Mouse (Mus musculus) heart, embryonic 14.5 days (tissue): ENCODE measurements around the gene Bloc1s6. TPM values are rescaled to one million over a fixed set of nuclear protein-coding genes. Genes with fewer than 3 reads are reported as not detected.

Source experiments
- ATAC-seq: fragments of 200-750 bp; cut with Nextera tagmentation; 2 replicates; pipeline ENCODE4 v1.8.0; 2017; ENCODE audit warnings: low read depth, moderate TSS enrichment; ENCODE audit not compliant: insufficient number of reproducible peaks, insufficient read depth, low FRiP score
- H3K27ac ChIP-seq, 2 experiments: fragments of 200-500 bp in 1 of 2; fragments of 300-500 bp in 1 of 2; sonication (generic) in 1 of 2; replicated peaks in 1 of 2; 2 replicates each; pipeline ENCODE4 v1.5.1; 2012 to 2014; ENCODE audit warnings: low read depth in 2 of 2, low read length in 2 of 2, control low read depth in 1 of 2, mild to moderate bottlenecking in 1 of 2, mixed read lengths in 1 of 2; ENCODE audit not compliant: control insufficient read depth in 1 of 2, insufficient read depth in 1 of 2
- H3K27me3 ChIP-seq: fragments of 300-500 bp; sonication (generic); 2 replicates; pipeline ENCODE4 v1.6.1; 2014; ENCODE audit warnings: mild to moderate bottlenecking, low read length, control low read depth; ENCODE audit not compliant: control insufficient read depth, insufficient read depth
- H3K36me3 ChIP-seq: fragments of 300-500 bp; sonication (generic); 2 replicates; pipeline ENCODE4 v1.6.1; 2014; ENCODE audit warnings: mild to moderate bottlenecking, control low read depth, low read length, mixed read lengths; ENCODE audit not compliant: control insufficient read depth, insufficient read depth
- H3K4me1 ChIP-seq, 2 experiments: fragments of 200-500 bp in 1 of 2; fragments of 300-500 bp in 1 of 2; sonication (generic) in 1 of 2; 2 replicates each; pipeline ENCODE4 v1.6.1; 2012 to 2014; ENCODE audit warnings: low read length in 2 of 2, control low read depth in 1 of 2, mixed read lengths in 1 of 2; ENCODE audit not compliant: control insufficient read depth in 2 of 2, insufficient read depth in 2 of 2
- H3K4me2 ChIP-seq: fragments of 300-500 bp; sonication (generic); 2 replicates; pipeline ENCODE4 v1.6.1; 2014; ENCODE audit warnings: mild to moderate bottlenecking, low read length
- H3K4me3 ChIP-seq, 2 experiments: fragments of 200-500 bp in 1 of 2; fragments of 300-500 bp in 1 of 2; sonication (generic) in 1 of 2; 2 replicates each; pipeline ENCODE4 v1.5.1; 2012 to 2014; ENCODE audit warnings: low read length in 2 of 2, mild to moderate bottlenecking in 2 of 2, control low read depth in 1 of 2, low read depth in 1 of 2, moderate library complexity in 1 of 2; ENCODE audit not compliant: control insufficient read depth in 1 of 2, insufficient read depth in 1 of 2
- H3K9ac ChIP-seq: fragments of 300-500 bp; sonication (generic); 2 replicates; pipeline ENCODE4 v1.6.1; 2014; ENCODE audit warnings: mild to moderate bottlenecking, low read length
- H3K9me3 ChIP-seq: fragments of 300-500 bp; sonication (generic); 2 replicates; pipeline ENCODE4 v1.6.1; 2016; ENCODE audit warnings: low read length, control low read depth; ENCODE audit not compliant: control insufficient read depth
- WGBS: fragments of 180-500 bp; shearing (Covaris S2); extraction: QIAGEN DNeasy Blood & Tissue Kit; methylation state at CpG from one replicate; pipeline ENCODE4 v1.1.7; 2014; 5-methylcytosine and 5-hydroxymethylcytosine counted together
- polyA plus RNA-seq: library from polyadenylated mRNA; unstranded; fragments of >200 nt; fragmentation: Nextera tagmentation; extraction: Ambion mirVana; gene quantifications from 2 replicates; pipeline ENCODE4 v1.2.1, GENCODE M21; 2014

Gene Bloc1s6
- polyA plus RNA-seq = 31.3 and 33.5 TPM in 2 replicates

GRCm38 (mm10) chr2:122737894-122738830 lies at the start of gene Bloc1s6:
Bloc1s6 (plus strand) TSS chr2:122738503.
- 2% methylated on average over 48 of the region's 59 CpGs for WGBS

GRCm38 (mm10) chr2:122697526-122697925 lies 40.8 kb upstream of the Bloc1s6 start:
- no peak overlapping the region for H3K4me2 ChIP-seq
- H3K27ac ChIP-seq = no peak overlapping the region
- no peaks in the 10 kb centered on the region for H3K36me3 ChIP-seq
- H3K9ac ChIP-seq = no peak overlapping the region
- no peaks in the 10 kb centered on the region for H3K27me3 ChIP-seq
- 74% methylated on average over 2 of the region's 2 CpGs for WGBS
- H3K9me3 ChIP-seq = no peaks in the 10 kb centered on the region
- H3K4me3 ChIP-seq = no peak overlapping the region
- no peak for ATAC-seq
- peaks cover 0 to 11% of the 10 kb centered on the region in 2 experiments; a peak in 2 of 4 replicates for H3K4me1 ChIP-seq

More at GRCm38 (mm10) chr2:122737894-122738830, at the start of gene Bloc1s6:
- peak within 1 kb of the TSS; percentile 74 for H3K4me2 ChIP-seq
- peak within 1 kb of the TSS; percentile 97 for H3K9ac ChIP-seq
- peak within 1 kb of the TSS; percentile 80 to 93 for H3K4me3 ChIP-seq
- peak; percentile 91 for ATAC-seq
- no peaks in the 10 kb centered on the region for H3K9me3 ChIP-seq
- peak within 1 kb of the TSS; percentile 87 to 93 for H3K27ac ChIP-seq
- H3K36me3 ChIP-seq = no peaks in the 10 kb centered on the region
- 0 out of 2 replicates have a peak, but pooled peaks cover 2% of the 10 kb centered on the region for H3K27me3 ChIP-seq
- peaks cover 0 to 10% of the 10 kb centered on the region in 2 experiments; a peak in 2 of 4 replicates for H3K4me1 ChIP-seq

- H3K36me3 ChIP-seq = no peaks in the 10 kb centered on the region
- H3K9ac ChIP-seq = peak overlapping the region; percentile 85
- no peaks in the 10 kb centered on the region for H3K9me3 ChIP-seq
- peaks cover 0 to 11% of the 10 kb centered on the region in 2 experiments; a peak in 2 of 4 replicates for H3K4me1 ChIP-seq
- H3K27me3 ChIP-seq = no peaks in the 10 kb centered on the region
- 68% methylated on average over 8 of the region's 8 CpGs for WGBS
- peak overlapping the region; percentile 88 for H3K4me2 ChIP-seq
- ATAC-seq = no peak
- peak overlapping the region in 1 of 2 experiments; percentile 79; a peak in 2 of 4 replicates for H3K4me3 ChIP-seq
- H3K27ac ChIP-seq = no peak overlapping the region
These were observed 37.3 kb upstream of the Bloc1s6 start for GRCm38 (mm10) chr2:122701012-122701411.

GRCm38 (mm10) chr2:122701871-122702180 lies 36.5 kb upstream of the Bloc1s6 start:
- no peak; the same call in 1 of the 2 replicates for ATAC-seq
- H3K9me3 ChIP-seq = no peaks in the 10 kb centered on the region
- no peaks in the 10 kb centered on the region for H3K27me3 ChIP-seq
- WGBS = 1% methylated on average over 15 of the region's 15 CpGs
- H3K27ac ChIP-seq = peak overlapping the region; percentile 43 to 69
- peak overlapping the region; percentile 85 for H3K9ac ChIP-seq
- peaks cover 0 to 11% of the 10 kb centered on the region in 2 experiments; a peak in 2 of 4 replicates for H3K4me1 ChIP-seq
- peak overlapping the region; percentile 88 for H3K4me2 ChIP-seq
- H3K36me3 ChIP-seq = no peaks in the 10 kb centered on the region
- peak overlapping the region; percentile 65 to 79 for H3K4me3 ChIP-seq

GRCm38 (mm10) chr2:122702181-122703036 lies 35.9 kb upstream of the Bloc1s6 start, which contains the start of gene Slc30a4:
Slc30a4 (minus strand) TSS chr2:122702663.
- no peaks in the 10 kb centered on the region for H3K9me3 ChIP-seq
- peaks cover 0 to 11% of the 10 kb centered on the region in 2 experiments; a peak in 2 of 4 replicates for H3K4me1 ChIP-seq
- H3K27ac ChIP-seq = peak within 1 kb of the TSS; percentile 43 to 69
- ATAC-seq = peak; percentile 99
- peak within 1 kb of the TSS; percentile 65 to 79 for H3K4me3 ChIP-seq
- no peaks in the 10 kb centered on the region for H3K36me3 ChIP-seq
- H3K9ac ChIP-seq = peak within 1 kb of the TSS; percentile 85
- no peaks in the 10 kb centered on the region for H3K27me3 ChIP-seq
- H3K4me2 ChIP-seq = peak within 1 kb of the TSS; percentile 88
- under 1% methylated on average over 84 of the region's 111 CpGs for WGBS

GRCm38 (mm10) chr2:122704572-122704971 lies 33.7 kb upstream of the Bloc1s6 start:
- Histone ChIP-seq H3K27ac (no peak overlapping the region), H3K4me3 (no peak overlapping the region), H3K9ac (no peak overlapping the region), H3K4me2 (no peak overlapping the region), H3K9me3 (no peaks in the 10 kb centered on the region), H3K36me3 (no peaks in the 10 kb centered on the region), H3K4me1 (peaks cover 0 to 11% of the 10 kb centered on the region in 2 experiments; a peak in 3 of 4 replicates), H3K27me3 (no peaks in the 10 kb centered on the region)
- ATAC-seq = no peak
- WGBS = 75% methylated on average over 2 of the region's 2 CpGs

GRCm38 (mm10) chr2:122708080-122708479 lies 30.2 kb upstream of the Bloc1s6 start:
- Histone ChIP-seq H3K27ac (no peak overlapping the region), H3K9me3 (no peaks in the 10 kb centered on the region), H3K4me1 (no peaks in the 10 kb centered on the region; a peak in 1 of 4 replicates), H3K27me3 (no peaks in the 10 kb centered on the region), H3K4me2 (no peak overlapping the region), H3K36me3 (no peaks in the 10 kb centered on the region), H3K9ac (no peak overlapping the region), H3K4me3 (no peak overlapping the region)
- WGBS = 49% methylated on average over 3 of the region's 3 CpGs
- no peak for ATAC-seq
